Mouse (Mus musculus) spleen, postnatal 14 days (tissue): Measurements from ENCODE around the gene Apcs.

ENCODE experiments used
- DNase-seq, 2 experiments: peaks; one replicate each; pipeline ENCODE4 v3.0.0; 2021 to 2022; ENCODE audit warnings: low spot score in 2 of 2

Apcs gene

GRCm38 (mm10) chr1:172894777-172895357 is at the start of gene Apcs:
Apcs (minus strand) TSS chr1:172895041.
- DNase-seq, result no peak

DNA sequence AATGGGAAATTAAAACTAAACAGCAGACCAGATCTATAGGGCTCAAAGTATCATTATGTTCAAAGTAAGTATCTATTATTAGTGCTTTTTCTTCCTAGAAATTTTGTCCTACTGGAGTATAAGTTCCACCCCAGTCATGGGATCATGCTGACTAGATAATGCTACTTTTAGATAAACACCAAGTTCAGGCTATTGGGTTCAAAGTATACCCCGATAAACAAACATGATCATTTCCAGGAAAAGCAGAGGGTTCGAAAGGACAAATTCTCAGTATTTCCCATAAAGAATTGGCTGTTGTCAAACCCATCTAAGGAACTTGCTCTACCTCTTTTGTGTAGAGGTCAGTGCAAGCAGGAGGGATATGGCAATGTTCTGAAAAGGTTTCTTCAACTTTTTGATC is 37.4 kb upstream of the Apcs start:
- DNase-seq, result no peak

- DNase-seq, result no peak
Observed at GRCm38 (mm10) chr1:172918450-172918849, 23.6 kb upstream of the Apcs start.

DNA sequence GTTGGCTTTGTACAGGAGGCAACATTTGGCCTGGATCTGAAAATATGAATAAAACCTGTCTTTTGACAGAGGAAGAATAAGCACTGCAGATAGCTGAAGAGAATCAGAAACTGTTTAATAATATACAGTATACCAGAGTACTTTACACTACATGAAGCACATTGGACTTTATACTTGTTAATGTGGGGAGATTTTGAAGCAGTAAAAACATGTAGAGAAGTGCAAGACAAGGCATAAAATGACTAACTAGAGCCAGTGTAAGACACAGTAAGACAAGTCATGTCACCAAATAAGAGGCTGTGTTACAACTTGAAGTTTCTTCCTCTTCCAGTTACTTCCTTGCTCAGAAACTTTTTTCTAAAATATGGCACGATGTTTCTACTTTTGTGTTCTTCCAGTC is 22.3 kb upstream of the Apcs start:
- DNase-seq, result no peak

DNA sequence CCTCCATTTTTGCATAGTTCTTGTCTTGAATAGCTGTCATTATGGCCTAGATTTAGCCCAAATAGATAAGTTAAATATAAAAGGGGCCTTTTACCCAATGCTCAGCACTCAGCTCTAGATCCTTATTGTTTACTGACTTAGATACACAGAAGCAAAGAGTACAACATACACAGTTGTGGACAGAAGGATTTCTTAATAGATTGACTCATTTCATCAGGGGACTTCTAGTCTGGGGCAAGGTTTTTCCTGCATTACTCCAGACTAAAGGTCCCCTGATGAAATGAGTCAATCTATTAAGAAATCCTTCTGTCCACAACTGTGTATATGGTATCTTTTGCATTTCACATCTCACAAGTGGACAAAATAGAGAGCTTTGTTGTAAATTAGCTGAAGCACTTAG is 8.5 kb upstream of the Apcs start:
- DNase-seq, result no peak

DNA sequence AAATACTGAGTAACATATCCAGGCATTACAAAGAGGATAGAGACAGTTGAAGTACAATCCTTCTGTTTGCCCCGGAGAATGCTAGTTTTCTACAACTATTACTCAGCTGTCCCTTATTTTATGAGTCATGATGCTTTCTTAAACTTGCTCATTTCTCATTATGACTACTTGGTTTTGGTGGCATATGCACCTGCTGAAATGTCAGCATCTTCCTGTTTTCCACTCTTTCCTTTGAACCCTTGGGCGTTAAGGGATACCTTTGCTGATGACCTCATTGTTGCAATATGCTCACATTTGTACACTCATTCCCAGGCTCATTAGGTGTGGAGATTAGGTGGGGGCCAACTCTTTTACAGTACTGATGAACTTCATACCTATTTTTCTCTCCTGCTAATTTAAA is 594 bp upstream of the Apcs start:
- DNase-seq, result no peak

DNA sequence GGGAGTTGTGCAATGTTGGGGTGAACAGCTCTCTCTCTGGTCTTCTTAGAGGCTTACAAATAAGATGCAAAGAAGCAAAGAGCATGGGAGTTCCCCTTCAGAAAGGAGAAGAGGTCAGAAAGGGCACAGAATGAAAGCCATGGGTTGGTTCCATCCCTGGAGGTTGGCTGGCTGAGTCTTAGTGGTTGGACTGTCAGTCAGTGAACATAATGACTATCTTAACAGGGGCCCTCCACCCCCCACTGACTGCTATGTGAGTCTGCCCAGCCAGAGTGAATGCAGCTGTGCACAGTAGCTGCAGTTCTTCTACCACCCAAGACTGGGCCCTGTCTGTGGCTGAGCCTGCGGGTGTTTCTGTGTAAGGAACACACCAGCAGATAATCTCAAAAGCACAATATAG is 18.2 kb downstream of the Apcs start:
- DNase-seq, result no peak

DNA sequence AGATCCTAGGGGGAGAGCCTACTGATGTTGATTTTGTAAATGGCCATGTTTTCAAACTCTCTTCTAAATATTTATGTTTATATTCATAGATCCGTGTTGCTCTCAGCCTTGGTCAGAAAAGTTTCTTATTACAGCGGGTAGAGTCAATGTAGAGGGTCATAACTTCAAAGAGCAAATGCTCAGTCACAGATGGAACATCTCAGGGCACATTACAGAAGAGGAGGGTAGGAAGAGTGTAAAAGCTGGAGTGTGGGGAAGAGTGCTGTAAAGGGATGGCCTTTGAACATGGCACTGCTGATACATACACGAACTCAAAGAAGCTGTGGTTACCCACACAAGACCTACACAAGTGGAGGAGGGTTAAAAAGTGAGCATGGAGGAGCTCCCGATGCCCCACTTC is 19.6 kb downstream of the Apcs start:
- DNase-seq, result no peak

DNA sequence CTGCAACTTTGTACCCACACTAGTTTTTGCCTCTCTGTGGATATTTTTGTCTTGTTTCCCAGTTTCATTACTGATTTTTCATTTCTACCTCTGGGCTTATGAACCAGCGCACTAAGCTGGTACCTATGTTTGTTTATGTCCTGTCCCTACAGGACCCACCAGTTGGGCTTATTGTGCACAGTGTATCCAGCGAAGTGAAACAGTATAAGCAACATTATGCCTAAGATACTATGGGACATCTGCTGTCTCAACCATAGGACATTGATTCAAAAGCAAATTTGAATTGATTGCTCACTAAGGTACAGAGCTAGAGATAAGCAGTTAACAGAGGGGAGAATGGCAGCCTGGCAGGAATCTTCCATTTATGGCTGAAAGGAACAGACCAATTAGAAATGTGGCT is 46.7 kb downstream of the Apcs start:
- no peak for DNase-seq

DNA sequence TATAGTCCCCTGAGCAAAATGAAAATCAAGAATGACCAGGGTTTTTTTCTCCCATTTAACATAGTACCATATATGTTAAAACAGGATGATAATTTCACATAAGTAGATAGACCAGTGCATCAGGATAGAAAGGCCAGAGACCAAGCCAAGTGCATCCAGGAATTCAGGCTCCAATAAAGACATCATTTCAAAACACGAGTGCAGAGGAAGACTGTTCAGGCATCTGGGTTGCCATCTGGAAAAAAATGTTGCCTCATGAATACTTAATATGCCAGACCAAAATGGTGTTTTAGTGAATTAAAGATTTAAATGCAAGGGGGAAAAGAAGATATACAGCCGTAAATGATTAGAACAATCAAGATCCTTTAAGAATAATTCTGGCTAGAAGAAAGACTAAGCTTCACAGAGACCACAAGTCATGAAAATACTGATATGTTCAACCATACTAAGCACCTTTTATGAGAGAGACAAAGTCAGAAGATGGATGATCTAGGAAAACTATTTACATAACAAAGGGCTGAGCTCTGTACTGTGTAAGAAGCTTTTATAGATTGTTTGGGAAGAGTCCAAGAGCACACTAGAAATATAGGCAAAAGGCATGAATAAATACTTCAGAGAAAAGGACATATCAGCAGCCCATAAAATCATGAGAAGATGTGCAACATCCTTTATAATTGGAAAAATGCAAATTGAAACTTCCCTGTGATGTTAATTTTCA is 47.6 kb downstream of the Apcs start:
- DNase-seq, result no peak
